Mouse (Mus musculus): Measurements from ENCODE around the gene Paox.

DNA sequence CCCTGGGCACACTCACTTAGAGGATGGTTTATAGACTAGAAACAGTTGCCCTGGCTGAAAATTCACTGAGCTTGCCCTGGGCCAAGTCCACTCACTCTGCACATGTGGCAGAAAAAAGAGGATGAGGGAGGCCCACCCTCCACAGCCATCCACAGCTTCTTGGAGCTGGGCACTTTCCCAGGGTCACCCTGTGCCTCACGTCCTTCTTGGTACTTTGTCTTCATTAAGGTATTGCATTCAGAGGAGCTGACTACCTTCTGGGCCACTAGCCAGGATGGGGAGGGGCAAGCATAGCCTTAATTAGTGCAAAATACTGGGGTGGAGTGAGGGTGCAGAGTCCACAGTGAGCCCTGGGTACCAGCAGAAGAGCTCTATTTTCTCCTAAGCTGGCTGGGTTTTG is 20.0 kb upstream of the Paox start:
- no peak for TF ChIP-seq CTCF (IDR thresholded peaks at IDR 0.05; ENCODE audit: extremely low read depth, insufficient read depth, insufficient read length, insufficient replicate concordance)
- no peak for TF ChIP-seq POLR2A (IDR thresholded peaks at IDR 0.05; ENCODE audit: low read depth, low read length)
